Mouse (Mus musculus): ENCODE data around the gene Klhl26. TPM values are rescaled to one million over a fixed set of nuclear protein-coding genes. Genes with fewer than 3 reads are reported as not detected.

Gene Klhl26
- polyA plus RNA-seq, 1 experiment from 2014 or later: 26.8 TPM

DNA sequence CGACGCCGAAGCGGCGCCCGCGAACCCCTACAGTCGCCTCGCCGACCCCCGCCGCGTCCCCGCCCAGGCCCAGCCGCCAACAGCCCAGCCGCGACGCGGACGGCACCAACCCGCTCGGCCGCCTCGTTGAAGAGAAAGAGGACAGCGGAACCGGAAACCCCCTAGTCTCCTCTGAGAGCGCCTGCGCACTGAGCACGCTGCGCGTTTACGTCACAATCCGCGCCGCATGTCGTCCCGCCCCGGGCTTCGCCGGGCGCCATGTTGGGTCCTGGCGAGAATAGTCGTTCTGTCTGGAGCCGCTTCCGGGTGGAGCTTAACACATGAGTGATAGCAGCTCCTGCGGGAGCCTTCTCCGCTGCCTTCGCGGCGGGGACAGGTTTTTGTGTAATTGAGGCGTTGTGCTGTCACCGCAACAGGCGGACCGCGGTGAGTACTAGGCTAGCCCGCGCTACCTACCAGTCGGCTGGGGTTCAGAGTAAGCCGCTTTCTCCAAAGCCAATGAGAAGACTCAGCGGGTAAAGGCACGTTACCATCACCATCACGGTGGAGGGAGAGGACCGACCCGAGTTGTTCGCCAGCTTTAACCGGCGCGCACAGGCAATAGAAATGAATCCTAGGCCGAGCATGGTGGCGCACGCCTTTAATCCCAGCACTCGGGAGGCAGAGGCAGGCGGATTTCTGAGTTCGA lies 33.6 kb upstream of the Klhl26 start, which contains the start of gene Uba52:
Gene Uba52, minus strand, starts transcription at position 574 of the 688 bp plus-strand sequence.
- WGBS: under 1% methylated on average over 74 of the region's 74 CpGs
- peak; percentile 81 for ATAC-seq (ENCODE audit: low FRiP score, low TSS enrichment)
- Histone ChIP-seq H3K36me3 (ENCODE audit: insufficient read depth, low read length) (peaks cover 26% of the 10 kb centered on the region), H3K27ac (ENCODE audit: low read length) (peak within 1 kb of the TSS; percentile 99), H3K4me2 (replicated peaks; ENCODE audit: low read depth, low read length) (peak within 1 kb of the TSS; percentile 97), H3K4me3 (ENCODE audit: low read length) (peak within 1 kb of the TSS; percentile 99), H3K4me1 (ENCODE audit: insufficient read depth, low read length) (peaks cover 29% of the 10 kb centered on the region), H3K9ac (replicated peaks; ENCODE audit: low read length) (peak within 1 kb of the TSS; percentile 99), H3K27me3 (ENCODE audit: insufficient read depth, low read length) (no peaks in the 10 kb centered on the region), H3K9me3 (ENCODE audit: low read length) (no peaks in the 10 kb centered on the region)

DNA sequence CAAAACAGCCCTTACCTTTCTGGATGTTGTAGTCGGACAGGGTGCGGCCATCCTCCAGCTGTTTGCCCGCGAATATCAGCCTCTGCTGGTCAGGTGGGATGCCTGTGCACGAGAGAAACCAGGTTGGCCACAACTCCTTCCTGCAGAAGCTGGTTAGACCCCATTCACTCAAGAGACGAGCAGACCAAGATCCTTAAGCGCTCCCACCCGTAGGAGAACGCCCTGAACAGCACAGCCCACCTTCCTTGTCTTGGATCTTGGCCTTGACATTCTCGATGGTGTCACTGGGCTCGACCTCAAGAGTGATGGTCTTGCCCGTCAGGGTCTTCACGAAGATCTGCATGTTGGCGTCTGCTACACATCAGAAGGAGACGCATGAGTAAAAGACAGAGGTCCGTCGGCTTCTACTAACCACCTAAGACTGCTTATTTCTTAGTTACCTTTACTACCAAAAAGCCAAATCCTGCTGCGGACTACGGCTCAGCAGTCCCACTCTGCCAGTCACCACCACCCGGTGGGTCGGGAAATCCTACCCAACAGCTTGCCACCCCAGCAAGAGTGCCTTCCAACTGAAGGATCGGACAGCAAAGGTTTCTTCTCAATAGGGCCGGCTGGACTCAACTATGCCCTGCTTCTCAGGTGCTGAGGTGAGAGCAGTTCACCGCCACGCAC lies 32.6 kb upstream of the Klhl26 start:
- no peak for ATAC-seq (ENCODE audit: low FRiP score, low TSS enrichment)
- peaks cover 23% of the 10 kb centered on the region for H3K36me3 ChIP-seq (ENCODE audit: insufficient read depth, low read length)
- H3K27me3 ChIP-seq (ENCODE audit: insufficient read depth, low read length): no peaks in the 10 kb centered on the region
- H3K4me1 ChIP-seq (ENCODE audit: insufficient read depth, low read length): peaks cover 38% of the 10 kb centered on the region
- peak overlapping the region; percentile 99 for H3K9ac ChIP-seq (replicated peaks; ENCODE audit: low read length)
- no peaks in the 10 kb centered on the region for H3K9me3 ChIP-seq (ENCODE audit: low read length)
- H3K27ac ChIP-seq (ENCODE audit: low read length): peak overlapping the region; percentile 99
- peak overlapping the region; percentile 97 for H3K4me2 ChIP-seq (replicated peaks; ENCODE audit: low read depth, low read length)
- WGBS: 10% methylated on average over 25 of the region's 25 CpGs
- peak overlapping the region; percentile 99 for H3K4me3 ChIP-seq (ENCODE audit: low read length)

DNA sequence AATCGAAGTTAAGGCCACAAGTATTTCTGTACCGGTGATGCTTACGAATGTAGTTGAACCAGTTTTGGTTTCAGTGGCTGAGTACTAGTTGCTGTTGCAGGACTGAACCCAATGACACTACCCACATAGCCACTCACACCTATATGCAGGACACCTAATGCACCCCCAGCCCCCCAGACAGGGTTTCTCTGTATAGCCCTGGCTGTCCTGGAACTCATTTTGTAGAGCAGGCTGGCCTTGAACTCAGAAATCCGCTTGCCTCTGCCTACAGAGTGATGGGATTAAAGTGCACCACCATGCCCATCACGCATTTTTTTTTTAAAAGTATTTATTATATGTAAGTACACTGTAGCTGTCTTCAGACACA lies 30.2 kb upstream of the Klhl26 start:
- Histone ChIP-seq H3K9me3 (ENCODE audit: low read length) (no peaks in the 10 kb centered on the region), H3K4me1 (ENCODE audit: insufficient read depth, low read length) (peaks cover 53% of the 10 kb centered on the region), H3K27ac (ENCODE audit: low read length) (peak overlapping the region; percentile 93), H3K9ac (replicated peaks; ENCODE audit: low read length) (peak overlapping the region; percentile 94; the same call in 1 of the 2 replicates), H3K4me2 (replicated peaks; ENCODE audit: low read depth, low read length) (0 out of 2 replicates have a peak overlapping the region, but pooled peaks have one; percentile 81), H3K27me3 (ENCODE audit: insufficient read depth, low read length) (peaks cover 22% of the 10 kb centered on the region), H3K36me3 (ENCODE audit: insufficient read depth, low read length) (peaks cover 15% of the 10 kb centered on the region), H3K4me3 (ENCODE audit: low read length) (peak overlapping the region; percentile 77)
- WGBS: 63% methylated on average over 5 of the region's 5 CpGs
- no peak for ATAC-seq (ENCODE audit: low FRiP score, low TSS enrichment)

DNA sequence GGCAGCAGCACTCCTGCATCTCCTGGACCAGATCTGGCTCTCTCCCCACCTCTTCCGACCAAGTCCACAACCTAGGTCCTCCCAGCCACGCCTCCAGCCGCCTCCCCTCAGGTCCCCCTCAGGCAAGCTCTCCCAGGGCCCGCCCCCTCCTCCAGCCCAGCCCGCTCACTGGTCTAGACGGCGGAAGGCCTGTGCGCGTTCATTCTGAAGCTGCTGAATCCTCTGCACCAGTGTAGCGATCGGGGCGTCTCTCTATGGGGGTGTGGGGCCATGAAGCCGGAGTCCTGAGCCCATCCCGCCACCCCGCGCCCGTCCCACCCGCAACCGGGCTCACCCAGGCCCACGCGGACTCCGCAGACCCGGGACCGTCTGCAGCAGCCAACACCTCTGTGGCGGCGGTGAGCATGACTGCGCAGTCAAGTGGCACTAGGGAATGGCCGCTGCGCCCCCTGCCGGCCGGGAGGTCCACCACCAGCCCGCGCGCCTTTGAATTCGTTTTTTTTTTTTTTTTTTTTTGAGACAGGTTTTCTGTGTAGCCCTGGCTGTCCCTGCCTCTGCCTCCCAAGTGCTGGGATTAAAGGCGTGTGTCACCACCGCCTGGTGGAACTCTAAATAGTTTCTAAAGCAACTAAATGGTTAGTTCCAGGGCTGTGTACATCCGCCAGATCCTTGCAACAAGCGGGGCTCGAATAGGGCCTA lies 29.7 kb upstream of the Klhl26 start, which contains the start of gene Rex1bd:
Gene Rex1bd, minus strand, starts transcription at position 425 of the 699 bp plus-strand sequence.
- H3K4me3 ChIP-seq (ENCODE audit: low read length): peak within 1 kb of the TSS; percentile 77
- 3% methylated on average over 39 of the region's 40 CpGs for WGBS
- H3K36me3 ChIP-seq (ENCODE audit: insufficient read depth, low read length): peaks cover 15% of the 10 kb centered on the region
- peak within 1 kb of the TSS; percentile 81 for H3K4me2 ChIP-seq (replicated peaks; ENCODE audit: low read depth, low read length)
- peak; percentile 90 for ATAC-seq (ENCODE audit: low FRiP score, low TSS enrichment)
- peaks cover 27% of the 10 kb centered on the region for H3K27me3 ChIP-seq (ENCODE audit: insufficient read depth, low read length)
- peaks cover 52% of the 10 kb centered on the region for H3K4me1 ChIP-seq (ENCODE audit: insufficient read depth, low read length)
- peak within 1 kb of the TSS; percentile 93 for H3K27ac ChIP-seq (ENCODE audit: low read length)
- peak within 1 kb of the TSS; percentile 94 for H3K9ac ChIP-seq (replicated peaks; ENCODE audit: low read length)
- H3K9me3 ChIP-seq (ENCODE audit: low read length): no peaks in the 10 kb centered on the region

DNA sequence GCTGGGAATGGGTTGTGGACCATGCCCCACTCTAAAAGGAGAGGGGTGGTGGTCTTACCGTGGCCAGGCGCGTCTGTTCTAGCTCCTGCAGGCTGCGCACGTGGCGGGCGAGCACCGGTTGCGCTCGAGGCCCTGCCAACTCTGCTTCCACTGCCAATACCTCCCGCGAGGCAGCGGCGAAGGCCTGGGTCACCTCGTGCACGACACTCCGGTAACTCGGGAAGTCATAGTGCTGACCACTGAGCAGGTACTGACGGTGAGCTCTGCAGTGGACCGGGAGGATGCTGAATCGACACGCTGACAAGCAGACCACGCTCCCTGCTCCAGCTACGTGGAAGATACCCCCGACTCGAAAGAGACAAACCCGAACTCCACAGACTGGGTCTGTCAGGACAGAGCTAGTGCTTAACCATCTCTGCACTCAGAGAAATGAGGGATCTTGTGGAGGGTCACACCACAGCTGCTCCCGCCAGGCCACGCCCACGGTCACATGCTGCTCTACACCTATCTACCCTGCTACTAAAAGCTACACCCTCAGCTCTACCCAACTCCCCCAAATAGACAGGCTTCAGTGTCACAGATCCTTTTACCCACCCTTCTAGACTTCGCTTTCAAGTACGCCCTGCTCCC lies 29.0 kb upstream of the Klhl26 start:
- peak overlapping the region; percentile 77 for H3K4me3 ChIP-seq (ENCODE audit: low read length)
- peaks cover 54% of the 10 kb centered on the region for H3K4me1 ChIP-seq (ENCODE audit: insufficient read depth, low read length)
- H3K9me3 ChIP-seq (ENCODE audit: low read length): no peaks in the 10 kb centered on the region
- peak overlapping the region; percentile 81 for H3K4me2 ChIP-seq (replicated peaks; ENCODE audit: low read depth, low read length)
- H3K36me3 ChIP-seq (ENCODE audit: insufficient read depth, low read length): peaks cover 15% of the 10 kb centered on the region
- H3K27me3 ChIP-seq (ENCODE audit: insufficient read depth, low read length): peaks cover 34% of the 10 kb centered on the region
- peak; percentile 17 for ATAC-seq (ENCODE audit: low FRiP score, low TSS enrichment)
- H3K27ac ChIP-seq (ENCODE audit: low read length): peak overlapping the region; percentile 93; the same call in 1 of the 2 replicates
- H3K9ac ChIP-seq (replicated peaks; ENCODE audit: low read length): peak overlapping the region; percentile 94
- 37% methylated on average over 32 of the region's 32 CpGs for WGBS

DNA sequence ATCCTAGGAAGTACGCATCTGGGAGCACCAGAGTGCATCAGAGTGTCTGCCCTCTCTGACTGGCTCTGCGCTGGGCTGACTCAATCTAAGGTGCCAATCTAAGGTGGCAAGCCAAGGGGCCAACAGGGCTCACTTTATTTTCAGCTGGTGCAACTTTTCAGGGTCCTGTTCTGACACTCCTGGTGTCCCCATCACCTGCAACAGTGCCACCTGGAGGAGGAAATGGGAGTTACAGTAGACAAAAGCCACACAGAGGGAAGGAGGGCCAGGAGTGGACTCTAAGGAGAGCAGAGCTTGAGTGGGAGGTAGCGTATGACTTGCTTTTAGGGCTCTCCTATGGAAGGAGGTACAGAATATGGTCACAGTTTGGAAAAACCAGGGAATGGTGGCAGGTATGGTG lies 28.1 kb upstream of the Klhl26 start:
- Histone ChIP-seq H3K36me3 (ENCODE audit: insufficient read depth, low read length) (peaks cover 15% of the 10 kb centered on the region), H3K4me2 (replicated peaks; ENCODE audit: low read depth, low read length) (no peak overlapping the region), H3K9me3 (ENCODE audit: low read length) (no peaks in the 10 kb centered on the region), H3K4me1 (ENCODE audit: insufficient read depth, low read length) (peaks cover 55% of the 10 kb centered on the region), H3K4me3 (ENCODE audit: low read length) (no peak overlapping the region), H3K9ac (replicated peaks; ENCODE audit: low read length) (no peak overlapping the region), H3K27ac (ENCODE audit: low read length) (no peak overlapping the region), H3K27me3 (ENCODE audit: insufficient read depth, low read length) (peaks cover 44% of the 10 kb centered on the region)
- no peak for ATAC-seq (ENCODE audit: low FRiP score, low TSS enrichment)
- 72% methylated on average over 3 of the region's 3 CpGs for WGBS

DNA sequence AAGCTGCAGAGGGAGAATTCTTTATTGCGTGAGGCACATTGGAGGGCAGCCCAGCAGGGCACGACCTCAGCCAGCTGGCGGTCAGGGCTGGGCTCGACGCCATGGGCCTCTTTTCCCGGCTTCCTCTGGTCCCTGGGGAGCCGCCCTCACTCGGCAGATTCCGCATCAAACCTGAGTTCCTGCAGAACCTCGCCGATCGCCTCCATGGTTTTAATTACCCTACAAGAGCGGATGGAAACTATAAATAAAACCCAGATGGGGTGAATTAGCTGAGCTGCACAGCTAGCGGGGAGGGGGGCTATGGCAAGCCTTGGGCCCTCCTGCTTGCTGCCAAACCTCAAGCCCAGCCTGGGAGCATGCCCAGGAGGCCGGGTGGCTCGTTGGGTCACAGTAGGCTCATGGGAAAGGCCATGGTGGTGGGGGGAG lies 27.5 kb upstream of the Klhl26 start:
- H3K36me3 ChIP-seq (ENCODE audit: insufficient read depth, low read length): peaks cover 15% of the 10 kb centered on the region
- H3K9me3 ChIP-seq (ENCODE audit: low read length): no peaks in the 10 kb centered on the region
- H3K27me3 ChIP-seq (ENCODE audit: insufficient read depth, low read length): peaks cover 49% of the 10 kb centered on the region
- no peak overlapping the region for H3K4me2 ChIP-seq (replicated peaks; ENCODE audit: low read depth, low read length)
- no peak for ATAC-seq (ENCODE audit: low FRiP score, low TSS enrichment)
- H3K27ac ChIP-seq (ENCODE audit: low read length): no peak overlapping the region
- 38% methylated on average over 16 of the region's 16 CpGs for WGBS
- no peak overlapping the region for H3K9ac ChIP-seq (replicated peaks; ENCODE audit: low read length)
- H3K4me1 ChIP-seq (ENCODE audit: insufficient read depth, low read length): peaks cover 53% of the 10 kb centered on the region
- no peak overlapping the region for H3K4me3 ChIP-seq (ENCODE audit: low read length)

DNA sequence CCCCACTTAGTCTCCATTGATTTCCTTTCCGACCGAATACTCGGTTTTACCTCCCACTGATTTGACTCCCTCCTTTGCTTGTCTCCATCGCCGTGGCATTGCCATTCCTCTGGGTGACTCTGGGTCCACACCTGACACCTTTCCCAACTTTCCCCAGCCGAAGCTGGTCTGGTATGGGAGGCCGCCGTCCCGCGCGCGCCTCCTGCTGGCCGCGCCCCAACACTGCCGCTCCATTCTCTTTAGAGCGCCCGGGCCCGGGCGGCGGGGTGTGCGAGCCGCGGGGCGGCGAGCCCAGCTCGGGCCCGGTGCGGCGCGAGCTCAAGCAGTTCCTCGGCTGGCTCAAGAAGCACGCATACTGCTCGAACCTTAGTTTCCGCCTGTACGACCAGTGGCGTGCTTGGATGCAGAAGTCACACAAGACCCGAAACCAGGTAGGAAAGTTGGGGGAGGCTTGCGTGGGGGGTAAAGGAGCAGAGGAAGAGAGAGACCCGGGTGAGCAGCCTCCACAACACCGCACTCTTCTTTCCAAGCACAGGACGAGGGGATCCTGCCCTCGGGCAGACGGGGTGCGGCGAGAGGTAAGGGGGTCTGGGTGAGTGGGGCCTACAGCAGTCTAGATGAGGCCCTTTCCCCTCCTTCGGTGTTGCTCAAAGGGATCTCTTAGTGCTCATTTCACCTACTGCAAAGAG lies 26.4 kb upstream of the Klhl26 start:
- Histone ChIP-seq H3K27ac (ENCODE audit: low read length) (no peak overlapping the region), H3K4me3 (ENCODE audit: low read length) (no peak overlapping the region), H3K36me3 (ENCODE audit: insufficient read depth, low read length) (peaks cover 8% of the 10 kb centered on the region), H3K4me2 (replicated peaks; ENCODE audit: low read depth, low read length) (peak overlapping the region; percentile 10; the same call in 1 of the 2 replicates), H3K27me3 (ENCODE audit: insufficient read depth, low read length) (peaks cover 60% of the 10 kb centered on the region), H3K9me3 (ENCODE audit: low read length) (no peaks in the 10 kb centered on the region), H3K9ac (replicated peaks; ENCODE audit: low read length) (0 out of 2 replicates have a peak overlapping the region, but pooled peaks have one; percentile 45), H3K4me1 (ENCODE audit: insufficient read depth, low read length) (peaks cover 44% of the 10 kb centered on the region)
- no peak; the same call in 1 of the 2 replicates for ATAC-seq (ENCODE audit: low FRiP score, low TSS enrichment)
- 12% methylated on average over 46 of the region's 46 CpGs for WGBS

DNA sequence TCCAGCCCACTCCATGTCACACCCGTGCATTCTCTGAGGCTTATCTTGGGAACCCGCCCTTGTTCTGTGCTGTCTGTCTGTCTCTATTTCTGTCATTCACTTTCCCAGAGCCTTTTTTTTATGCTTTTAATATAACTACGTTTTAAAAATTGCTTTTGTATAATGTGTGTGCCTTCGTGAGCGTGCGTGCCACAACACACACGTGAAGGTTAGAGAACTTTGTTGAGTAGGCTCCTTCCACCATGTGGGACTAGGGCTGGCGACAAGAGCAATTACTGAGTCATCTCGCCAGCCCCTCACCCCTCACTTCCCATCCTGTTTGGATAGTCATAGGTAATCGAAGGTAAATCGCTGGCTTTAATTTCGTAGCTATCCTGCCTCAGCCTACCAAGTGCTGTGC lies 25.8 kb upstream of the Klhl26 start:
- 32% methylated on average over 12 of the region's 12 CpGs for WGBS
- ATAC-seq (ENCODE audit: low FRiP score, low TSS enrichment): no peak
- Histone ChIP-seq H3K4me3 (ENCODE audit: low read length) (no peak overlapping the region), H3K36me3 (ENCODE audit: insufficient read depth, low read length) (peaks cover 3% of the 10 kb centered on the region), H3K4me2 (replicated peaks; ENCODE audit: low read depth, low read length) (no peak overlapping the region), H3K27ac (ENCODE audit: low read length) (no peak overlapping the region), H3K9ac (replicated peaks; ENCODE audit: low read length) (no peak overlapping the region), H3K9me3 (ENCODE audit: low read length) (no peaks in the 10 kb centered on the region), H3K27me3 (ENCODE audit: insufficient read depth, low read length) (peaks cover 67% of the 10 kb centered on the region), H3K4me1 (ENCODE audit: insufficient read depth, low read length) (peaks cover 44% of the 10 kb centered on the region)
